Mouse (Mus musculus) adrenal gland, postnatal 4 days (tissue): ENCODE results near the gene Proca1. TPM values are rescaled to one million over a fixed set of nuclear protein-coding genes. Genes with fewer than 3 reads are reported as not detected.

Source experiments
- DNase-seq, 2 experiments: peaks; one replicate each; pipeline ENCODE4 v3.0.0; 2021 to 2022; ENCODE audit warnings: low spot score in 2 of 2, mixed read lengths in 2 of 2
- microRNA-seq: library from miRNA; unstranded; fragments of <30 nt; microRNA quantifications from one replicate; pipeline ENCODE4 v1.2.0, GENCODE M21; 2021
- total RNA-seq, 2 experiments: library from RNA; stranded (reverse); gene quantifications; 2 replicates each; pipeline ENCODE4 v1.2.3; 2021

Gene Proca1
- total RNA-seq, 2 experiments from 2014 or later = 7.9 to 8.8 TPM

DNA sequence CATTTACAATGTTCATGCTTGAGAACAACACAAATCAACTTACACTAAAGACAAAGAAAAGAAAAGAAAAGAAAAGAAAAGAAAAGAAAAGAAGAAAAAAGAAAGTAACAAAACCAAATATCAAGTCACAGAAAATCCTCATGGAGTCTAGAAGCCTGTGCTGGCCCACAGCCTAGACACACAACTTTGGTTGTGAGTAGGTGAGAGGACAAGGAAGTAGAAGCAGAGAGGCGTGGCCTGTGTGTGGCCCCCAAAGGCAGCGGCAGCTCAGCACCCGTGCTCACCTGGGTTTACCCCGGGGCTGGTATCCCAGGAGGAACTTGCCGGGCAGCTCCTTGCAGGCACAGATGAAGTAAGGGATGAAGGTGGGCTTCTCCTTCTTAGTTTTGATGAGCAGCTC, 18.3 kb downstream of the Proca1 start:
- no peak for DNase-seq

DNA sequence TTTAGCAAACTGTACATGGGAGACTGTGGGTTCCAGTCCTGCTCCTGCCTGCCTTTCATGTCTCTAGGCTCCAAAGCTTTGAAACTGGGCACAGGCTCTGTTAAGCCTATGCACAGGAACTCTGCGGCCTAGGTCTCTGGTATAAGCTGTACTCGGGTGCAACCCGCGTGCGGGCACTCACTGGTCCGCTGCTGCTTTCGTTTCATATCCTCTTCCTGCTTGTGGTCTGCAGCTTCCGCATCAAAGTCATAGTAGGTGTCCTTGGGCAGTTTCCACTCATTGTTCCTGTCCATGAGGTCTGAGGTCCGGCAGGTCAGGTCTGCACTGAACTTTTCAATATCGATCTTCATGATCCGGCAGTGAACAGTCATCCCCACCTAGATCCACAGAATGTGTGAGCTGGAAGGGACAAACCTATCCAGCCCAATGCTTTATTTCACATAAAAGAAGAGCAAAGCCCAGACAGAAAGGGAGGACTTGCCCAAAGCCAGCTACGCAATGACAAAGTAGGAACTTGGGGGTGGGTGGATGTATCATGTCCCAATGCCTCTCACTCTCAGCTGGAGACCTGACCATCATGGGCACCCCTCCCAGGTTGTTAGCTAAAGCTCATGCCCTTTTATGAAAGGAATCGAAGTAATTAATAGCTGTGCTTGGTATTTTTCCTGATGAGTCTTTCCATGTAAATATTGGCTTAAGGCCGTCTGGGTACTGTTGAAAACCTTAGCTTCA, 20.1 kb downstream of the Proca1 start:
- DNase-seq = no peak

DNA sequence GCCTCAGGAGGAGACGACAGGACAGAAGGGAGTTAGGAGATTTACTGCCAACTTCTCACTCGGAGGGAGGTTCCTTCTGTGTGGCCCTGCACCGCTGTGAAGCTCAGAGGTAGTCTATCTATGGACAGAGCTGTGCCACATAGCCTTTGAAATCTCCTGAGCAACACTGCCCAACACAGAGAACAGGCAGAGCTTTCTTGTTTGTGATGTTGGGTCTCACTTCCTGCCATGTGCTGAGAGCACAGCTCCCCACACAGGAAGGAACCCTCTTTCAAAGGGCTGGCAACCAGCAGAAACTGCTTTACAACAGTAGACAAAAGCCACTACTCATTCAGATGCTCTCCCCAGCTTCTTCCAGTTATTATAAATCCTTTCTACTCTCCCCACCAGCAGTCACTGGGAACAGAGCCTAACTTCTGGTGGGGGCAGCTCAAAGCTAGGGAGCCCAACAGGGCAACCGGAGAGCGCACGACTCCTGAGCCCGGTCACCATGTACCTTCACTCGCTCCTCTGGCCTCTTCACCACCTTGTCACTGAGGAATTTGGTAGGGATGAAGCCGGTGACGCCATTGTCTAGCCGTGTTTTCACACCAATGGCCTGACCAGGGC, 22.6 kb downstream of the Proca1 start:
- DNase-seq = no peak

DNA sequence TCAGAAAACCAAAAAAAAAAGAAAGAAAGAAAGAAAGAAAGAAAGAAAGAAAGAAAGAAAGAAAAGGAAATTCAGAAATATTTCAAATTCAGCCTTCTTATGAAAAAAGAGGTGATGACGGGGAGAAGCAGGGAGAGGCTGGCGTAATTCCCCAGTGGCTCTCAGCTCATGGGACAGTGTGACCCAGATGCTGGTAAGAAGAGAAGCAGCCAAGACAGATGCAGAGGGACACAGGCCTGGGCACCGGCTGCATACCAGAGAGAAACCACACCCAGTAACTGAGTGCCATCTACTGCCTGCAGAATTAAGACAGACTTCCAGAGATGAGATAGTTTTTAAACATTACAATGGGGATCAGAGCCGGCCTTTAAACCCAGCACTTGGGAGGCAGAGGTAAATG, 30.4 kb downstream of the Proca1 start:
- DNase-seq = no peak

DNA sequence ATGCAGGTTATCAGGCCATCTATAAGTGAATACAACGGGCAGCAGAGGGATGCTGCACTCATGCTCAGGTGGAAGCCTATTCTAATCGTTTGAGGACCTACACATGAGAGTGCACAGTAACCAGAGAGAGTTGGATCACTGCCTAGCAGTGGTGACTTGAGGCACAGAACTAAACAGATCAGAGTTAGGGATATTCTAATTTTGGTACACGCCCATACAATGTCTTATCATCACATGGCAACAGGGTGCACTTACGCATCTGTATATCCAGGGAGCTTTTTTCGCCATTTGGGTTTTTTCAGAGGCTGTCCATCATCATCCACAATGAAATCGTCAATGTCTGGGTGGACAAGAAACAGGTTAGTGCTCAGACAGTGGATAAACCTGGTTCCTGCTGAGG, 38.3 kb downstream of the Proca1 start:
- no peak for DNase-seq

DNA sequence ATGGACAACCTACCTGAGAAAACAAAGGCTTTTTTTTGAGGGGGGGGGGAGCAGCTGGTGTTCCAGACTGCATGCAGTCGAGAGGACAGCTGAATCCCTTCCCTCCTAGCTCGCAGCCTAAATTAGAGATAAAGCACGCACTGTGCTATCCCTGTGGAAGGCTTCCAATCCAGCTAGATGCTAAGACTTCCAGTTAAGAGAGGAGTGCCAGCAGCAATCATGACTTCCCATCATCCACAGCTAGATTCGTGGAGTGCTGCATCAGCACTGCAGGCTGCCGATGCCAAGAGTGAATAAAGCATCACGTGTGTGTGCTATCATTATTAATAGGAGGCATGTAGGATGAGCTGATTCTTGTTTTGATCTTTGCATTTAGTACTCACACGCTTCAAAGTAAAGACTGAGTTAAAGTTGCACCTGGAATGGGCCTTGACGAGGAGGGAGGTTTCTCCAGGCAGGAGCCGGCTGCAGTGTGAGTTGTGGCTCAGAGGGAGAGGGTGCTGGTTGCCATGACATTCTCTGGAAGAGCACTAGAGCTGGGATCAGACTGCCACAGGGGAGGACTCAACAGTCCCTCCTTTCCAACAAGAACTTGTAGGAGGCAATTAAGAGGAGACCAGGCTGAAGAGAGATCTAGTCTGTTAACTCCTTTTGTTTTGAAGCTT, 47.1 kb downstream of the Proca1 start:
- DNase-seq = no peak

DNA sequence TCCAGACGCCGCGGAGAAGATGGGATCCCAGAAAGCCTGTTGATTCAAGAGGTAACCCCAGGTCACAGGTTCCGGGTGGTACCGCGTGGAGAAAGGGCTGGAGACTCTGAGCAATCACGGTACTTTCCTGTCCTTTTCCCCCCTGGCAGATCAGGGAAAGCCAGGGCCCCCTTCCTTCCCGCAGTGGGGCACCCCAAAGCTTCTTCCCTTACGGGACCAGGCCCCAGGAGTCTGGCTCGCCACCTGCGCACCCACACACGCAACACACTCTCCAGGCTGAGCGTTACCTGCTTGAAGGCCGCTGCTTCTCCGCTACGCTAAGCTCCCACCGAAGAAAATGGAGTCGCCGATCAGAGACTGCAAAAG, 52.1 kb downstream of the Proca1 start:
- no peak for DNase-seq

DNA sequence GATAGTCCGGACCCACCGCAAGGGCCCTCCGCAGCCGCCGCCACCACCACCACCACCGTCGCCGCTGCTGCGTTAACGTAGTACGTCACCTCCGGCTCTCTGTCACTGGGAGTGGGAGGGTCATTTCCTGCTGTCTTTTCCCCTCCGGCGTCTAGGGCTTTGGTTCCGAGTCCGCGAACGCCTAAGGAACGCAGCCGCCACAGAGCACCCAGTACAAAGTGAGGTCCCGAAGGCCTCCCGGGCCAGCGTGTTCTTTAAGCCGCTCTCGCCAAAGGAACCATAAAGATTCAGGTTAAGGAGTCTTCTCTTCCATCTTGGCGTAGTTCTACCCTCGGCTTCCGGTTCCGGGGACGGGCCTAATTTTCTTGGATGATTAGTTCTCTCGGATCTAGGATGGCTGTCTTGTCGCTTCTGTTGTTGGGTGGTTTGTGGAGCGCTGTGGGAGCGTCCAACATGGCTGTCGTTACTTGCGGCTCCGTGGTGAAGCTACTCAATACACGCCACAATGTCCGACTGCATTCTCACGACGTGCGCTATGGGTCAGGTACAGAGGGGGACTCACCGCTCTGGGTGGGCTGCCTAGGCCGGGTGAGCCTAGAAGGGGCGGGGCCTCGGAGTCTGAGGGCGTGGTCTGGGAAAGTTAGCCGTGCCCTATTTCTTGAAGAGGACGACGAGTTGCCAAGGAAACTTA, 52.6 kb downstream of the Proca1 start, which contains the start of the genes Sdf2 and Supt6:
Gene Sdf2, plus strand, starts transcription at position 120 of the 691 bp plus-strand sequence.
Gene Supt6, minus strand, starts transcription at position 361 of the 691 bp plus-strand sequence.
- DNase-seq = peak; percentile 56 to 81

DNA sequence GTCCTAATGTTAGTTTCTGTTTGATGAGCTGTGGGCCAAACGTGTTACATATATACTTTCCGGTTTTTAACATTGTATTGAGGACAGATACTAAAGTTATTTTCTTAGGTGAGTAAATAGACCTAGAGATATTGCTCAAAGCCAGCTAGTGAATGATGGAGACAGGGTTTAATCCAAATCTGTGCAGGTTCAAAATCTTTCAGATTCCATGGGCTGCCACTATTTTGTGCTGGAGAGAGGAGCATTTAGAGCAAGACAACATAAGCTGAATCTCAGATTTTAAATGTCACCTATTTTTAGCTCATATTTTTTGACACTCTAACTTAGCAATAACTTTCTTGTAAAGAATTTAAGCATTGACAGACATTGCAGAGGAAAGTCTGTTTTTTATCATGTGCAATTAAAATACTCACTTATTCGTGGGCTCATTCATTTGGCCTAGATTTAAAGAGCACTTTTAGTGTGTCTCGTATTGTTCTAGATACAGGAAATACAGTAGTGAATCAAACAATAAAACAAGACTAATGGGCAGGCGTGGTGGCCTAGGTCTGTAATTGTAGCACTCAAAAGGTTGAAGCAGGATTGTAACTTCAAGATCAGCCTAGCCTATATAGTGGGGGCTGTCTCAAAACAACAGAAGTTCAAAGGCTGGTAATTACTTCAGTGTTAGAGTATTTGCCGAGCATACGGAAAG, 53.3 kb downstream of the Proca1 start:
- no peak for DNase-seq

DNA sequence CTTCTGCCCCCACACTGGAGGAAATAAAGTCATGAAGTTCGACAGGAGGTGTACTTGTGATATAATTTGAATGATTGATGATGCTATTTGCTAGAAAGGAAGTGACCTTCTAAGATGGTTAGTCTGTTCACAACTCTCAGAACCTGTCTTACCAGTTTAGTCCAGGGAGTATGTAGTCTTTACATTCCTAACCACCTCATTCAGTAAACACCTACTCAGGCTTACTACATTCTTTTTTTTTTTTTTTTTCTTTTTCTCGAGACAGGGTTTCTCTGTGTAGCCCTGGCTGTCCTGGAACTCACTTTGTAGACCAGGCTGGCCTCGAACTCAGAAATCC, 53.8 kb downstream of the Proca1 start:
- DNase-seq = no peak

DNA sequence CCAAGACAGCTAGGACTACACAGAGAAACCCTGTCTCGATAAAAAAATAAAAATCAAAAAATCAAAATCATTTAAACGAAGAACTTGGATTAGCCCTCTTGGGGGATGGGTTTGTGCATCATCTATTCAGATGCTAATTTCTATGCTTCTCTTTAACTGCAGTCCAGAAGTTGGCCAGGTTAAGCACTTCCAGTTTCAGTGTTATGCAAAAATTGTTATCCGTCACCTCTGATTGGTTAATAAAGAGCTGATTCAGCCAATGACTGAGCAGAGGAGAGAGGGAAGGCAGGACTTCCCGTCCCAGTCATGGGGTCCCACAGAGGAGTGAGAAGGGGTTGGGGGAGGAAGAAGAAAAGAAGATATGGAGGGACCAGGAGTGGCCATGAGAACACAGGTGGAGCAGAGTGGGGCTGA, 54.5 kb downstream of the Proca1 start:
- DNase-seq = no peak

Small RNA genes lying within 50 kb of the gene (microRNA-seq; reads per million reads assigned to microRNA genes)
- gene Mir7653 = 1.6 reads per million

Other genes starting within 250 kb of the Proca1 start
- gene Phf12, start 210.6 kb upstream of the Proca1 start, total RNA-seq = 10 to 100 TPM; 80.7 to 81.8 TPM
- gene Dhrs13, start 161.1 kb upstream of the Proca1 start, total RNA-seq = 10 to 100 TPM; 10.3 to 12.1 TPM
- gene Flot2, start 155.5 kb upstream of the Proca1 start, total RNA-seq = 10 to 100 TPM; 81.8 to 83.8 TPM
- gene Eral1, start 113.0 kb upstream of the Proca1 start, total RNA-seq = 10 to 100 TPM; 32.1 to 32.9 TPM
- 10 to 100 TPM; 20.3 to 22.1 TPM for gene Fam222b, start 98.7 kb upstream of the Proca1 start, total RNA-seq
- 10 to 100 TPM; 42.7 to 46.5 TPM for gene Traf4, start 27.8 kb upstream of the Proca1 start, total RNA-seq
- 10 to 100 TPM; 16.3 to 16.5 TPM for gene Nek8, start 16.7 kb upstream of the Proca1 start, total RNA-seq
- 10 to 100 TPM; 45.2 to 46.9 TPM for gene Tlcd1, start 16.7 kb upstream of the Proca1 start, total RNA-seq
- gene Rpl23a, start 9.8 kb upstream of the Proca1 start, total RNA-seq = 1,000 to 10,000 TPM; 2,039 to 2,132 TPM
- 100 to 1,000 TPM; 120 to 124 TPM for gene Rab34, start 5.0 kb upstream of the Proca1 start, total RNA-seq
- gene Sdf2, start 52.4 kb downstream of the Proca1 start, total RNA-seq = 10 to 100 TPM; 79.3 to 87.3 TPM
- gene Supt6, start 52.6 kb downstream of the Proca1 start, total RNA-seq = 10 to 100 TPM; 63.3 to 69.2 TPM
- 100 to 1,000 TPM; 137 to 138 TPM for gene 2610507B11Rik, start 68.4 kb downstream of the Proca1 start, total RNA-seq
- gene BC030499, start 97.4 kb downstream of the Proca1 start, total RNA-seq = 1 to 10 TPM in 1 of 2 experiments, under 1 TPM in 1; 0.73 to 1.5 TPM
- 10 to 100 TPM; 28.8 to 31.5 TPM for gene Spag5, start 108.1 kb downstream of the Proca1 start, total RNA-seq
- 10 to 100 TPM; 15.3 to 16.2 TPM for gene Aldoc, start 129.6 kb downstream of the Proca1 start, total RNA-seq
- 10 to 100 TPM; 58.2 to 58.3 TPM for gene Pigs, start 135.0 kb downstream of the Proca1 start, total RNA-seq
- 10 to 100 TPM; 55.7 to 67.1 TPM for gene Unc119, start 150.1 kb downstream of the Proca1 start, total RNA-seq
- under 1 TPM; 0.08 to 0.17 TPM for gene Foxn1, start 193.2 kb downstream of the Proca1 start, total RNA-seq
- gene Slc13a2, start 228.8 kb downstream of the Proca1 start, total RNA-seq = 1 to 10 TPM in 1 of 2 experiments, under 1 TPM in 1; 0.11 to 1.8 TPM